Mouse (Mus musculus): ENCODE measurements around the gene Galnt15.

Gene Galnt15

DNA sequence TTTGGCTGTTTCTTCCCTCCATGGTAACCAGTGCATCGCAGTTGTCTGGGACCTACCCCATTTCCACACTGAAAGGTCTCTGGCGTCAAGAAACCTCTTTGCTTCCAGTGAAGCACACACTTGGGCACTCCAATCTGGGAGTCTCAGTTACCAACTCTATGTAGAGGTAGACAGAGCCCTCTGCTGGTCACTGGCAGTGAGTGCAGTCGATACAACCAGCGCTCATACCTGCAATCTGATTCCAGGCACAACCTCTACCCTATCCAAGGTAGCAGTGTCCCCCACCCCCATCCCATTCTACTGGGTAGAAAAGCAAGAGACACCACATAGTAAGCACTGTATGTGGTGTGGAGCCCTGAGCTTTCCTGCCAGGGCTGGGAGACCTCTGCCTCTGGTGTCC, 3.7 kb downstream of the Galnt15 start:
- peak in 1 of 2 experiments; percentile 56 for DNase-seq (ENCODE audit: low spot score in 2 of 2)

DNA sequence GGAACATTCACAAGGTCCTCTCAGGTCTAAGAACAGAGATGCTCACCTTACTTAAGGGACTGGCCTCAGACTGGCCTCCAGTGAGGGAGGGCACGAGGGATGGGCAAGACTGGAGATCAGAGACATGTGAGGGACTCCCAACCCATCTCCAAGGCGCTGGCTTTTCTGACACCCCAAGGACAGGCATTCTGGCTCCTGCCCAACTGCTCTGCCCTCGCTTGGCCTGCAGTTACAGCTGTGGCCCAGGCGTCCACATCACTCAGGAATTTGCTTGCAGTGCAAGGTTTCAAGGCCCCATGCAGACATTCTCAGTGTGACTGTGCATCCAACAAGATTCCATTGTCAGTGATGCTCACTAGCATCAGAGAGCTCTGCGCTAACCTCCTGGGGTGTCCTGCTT, 7.7 kb downstream of the Galnt15 start:
- DNase-seq (ENCODE audit: low spot score in 2 of 2) = no peak

DNA sequence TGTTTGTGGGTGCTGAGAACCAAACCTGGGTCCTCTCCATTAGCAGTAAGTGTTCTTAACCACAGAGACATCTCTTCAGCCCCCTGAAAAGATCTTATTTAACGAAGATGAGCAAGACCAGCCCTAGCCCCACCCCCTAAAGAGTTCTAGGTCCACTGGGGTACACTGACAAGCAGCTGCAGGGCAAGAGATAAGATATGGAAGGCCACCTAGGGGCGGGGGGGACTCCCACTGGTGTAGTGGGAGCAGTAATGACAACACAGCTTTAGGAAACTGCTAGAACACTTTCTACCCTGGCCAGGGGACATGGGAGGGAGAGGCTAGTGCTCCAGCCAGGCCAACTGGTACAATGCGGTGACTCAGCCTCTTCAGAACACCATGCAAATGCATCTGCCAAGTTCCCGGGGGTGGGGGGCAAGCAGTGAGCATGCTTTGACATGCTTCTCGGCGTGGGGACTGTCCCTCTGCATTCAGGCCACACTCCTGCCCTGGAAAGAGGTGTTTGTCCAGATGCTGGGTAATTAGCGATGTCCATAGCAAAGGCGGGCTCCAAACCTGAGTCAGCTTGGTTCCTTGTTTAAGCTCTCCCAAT, 9.0 kb downstream of the Galnt15 start:
- no peak for DNase-seq (ENCODE audit: low spot score in 2 of 2)

DNA sequence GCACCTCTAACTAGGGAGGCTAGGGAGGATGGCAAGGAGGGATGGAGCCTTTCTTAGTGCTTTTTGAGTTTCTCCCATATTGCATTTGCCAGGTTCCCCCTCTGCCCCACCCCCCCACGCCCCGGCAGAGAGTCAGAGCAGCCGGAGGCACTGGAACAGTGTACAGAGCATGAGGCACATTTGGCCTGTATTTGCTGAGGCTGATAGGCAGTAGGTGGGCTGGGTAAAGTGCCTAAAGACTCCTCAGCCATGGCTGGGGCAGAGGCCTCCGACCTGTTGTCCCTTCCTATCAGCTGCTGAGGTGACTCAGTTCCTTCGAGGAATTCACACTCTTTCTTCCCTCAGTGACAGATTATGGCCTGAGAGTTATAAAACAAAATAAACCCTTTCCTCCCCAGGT, 13.3 kb downstream of the Galnt15 start:
- no peak for DNase-seq (ENCODE audit: low spot score in 2 of 2)

DNA sequence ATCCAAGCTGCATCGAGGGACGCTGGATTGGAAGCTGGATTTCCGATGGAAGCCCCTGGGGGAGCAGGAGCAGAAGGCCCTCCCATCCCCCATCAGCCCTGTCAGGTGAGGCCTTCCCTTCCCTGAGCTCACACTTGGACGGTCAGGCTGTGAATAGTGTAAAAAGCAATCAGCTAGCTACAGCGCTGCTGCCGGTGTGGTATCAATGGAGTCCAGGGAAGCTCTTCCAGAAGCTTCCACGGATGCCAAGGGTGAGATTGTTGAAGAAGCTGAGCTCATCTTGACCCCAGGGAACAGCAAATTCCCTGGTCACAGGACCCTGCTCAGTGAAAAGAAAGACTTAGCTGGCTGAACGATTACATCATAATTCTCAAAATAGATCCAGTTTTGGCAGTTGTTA, 17.6 kb downstream of the Galnt15 start:
- DNase-seq (ENCODE audit: low spot score in 2 of 2) = no peak

DNA sequence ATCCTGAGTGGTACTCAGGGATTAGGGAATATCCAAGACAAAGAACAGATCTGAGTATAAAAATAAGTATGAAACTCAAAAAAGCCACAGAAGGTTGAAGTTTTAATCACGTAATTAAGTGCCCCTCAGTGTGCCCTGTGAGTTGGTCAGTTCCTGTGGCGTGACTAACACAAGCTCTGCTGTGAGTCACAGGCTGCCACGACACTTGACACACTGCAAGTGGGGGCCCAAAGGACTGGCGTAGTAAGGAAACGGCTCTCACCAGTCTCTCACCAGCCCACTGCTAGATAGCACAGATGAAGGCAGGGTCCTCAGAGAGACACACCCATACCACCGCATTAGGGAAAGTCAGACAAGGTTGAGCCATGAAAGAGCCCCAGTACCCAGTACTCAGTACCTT, 21.4 kb downstream of the Galnt15 start:
- DNase-seq (ENCODE audit: low spot score in 2 of 2) = no peak

DNA sequence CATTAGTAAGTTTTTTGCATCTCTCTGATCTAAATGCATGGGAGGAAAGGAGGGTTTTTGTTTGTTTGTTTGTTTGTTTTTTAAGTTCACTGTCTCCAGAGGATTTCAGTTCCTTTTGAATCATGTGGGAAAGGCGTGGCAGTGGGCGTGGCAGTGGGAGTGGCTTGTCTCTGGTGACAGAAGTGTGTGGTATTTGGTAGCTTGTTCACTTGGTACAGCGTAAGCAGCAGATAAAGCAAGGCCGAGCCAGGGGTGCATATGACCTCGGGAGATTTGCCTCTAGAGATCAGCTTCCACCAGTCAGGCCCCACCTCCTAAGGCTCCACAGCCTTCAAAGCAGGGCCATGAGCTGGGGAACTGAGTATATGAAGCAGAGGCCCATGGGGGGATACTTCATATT, 25.1 kb downstream of the Galnt15 start:
- no peak for DNase-seq (ENCODE audit: low spot score in 2 of 2)

DNA sequence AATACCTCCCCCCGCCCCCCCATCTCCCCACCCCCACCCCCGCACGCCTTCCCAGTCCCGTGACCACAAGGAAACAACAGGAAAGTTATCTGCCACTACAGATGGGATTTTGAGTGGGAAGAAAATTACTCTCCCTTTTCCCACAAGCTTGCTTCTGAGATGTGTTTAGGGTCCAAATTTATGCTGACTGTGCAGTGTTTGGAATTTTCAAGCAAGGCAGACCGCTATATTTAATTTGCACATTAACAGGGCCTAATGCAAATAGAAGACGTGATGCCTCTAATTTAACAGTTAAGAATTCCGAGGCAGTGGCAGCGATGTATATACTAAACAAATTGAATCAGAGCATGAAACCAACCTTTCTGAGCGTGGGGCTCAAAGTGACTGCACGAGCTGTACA, 26.0 kb downstream of the Galnt15 start:
- no peak for DNase-seq (ENCODE audit: low spot score in 2 of 2)

DNA sequence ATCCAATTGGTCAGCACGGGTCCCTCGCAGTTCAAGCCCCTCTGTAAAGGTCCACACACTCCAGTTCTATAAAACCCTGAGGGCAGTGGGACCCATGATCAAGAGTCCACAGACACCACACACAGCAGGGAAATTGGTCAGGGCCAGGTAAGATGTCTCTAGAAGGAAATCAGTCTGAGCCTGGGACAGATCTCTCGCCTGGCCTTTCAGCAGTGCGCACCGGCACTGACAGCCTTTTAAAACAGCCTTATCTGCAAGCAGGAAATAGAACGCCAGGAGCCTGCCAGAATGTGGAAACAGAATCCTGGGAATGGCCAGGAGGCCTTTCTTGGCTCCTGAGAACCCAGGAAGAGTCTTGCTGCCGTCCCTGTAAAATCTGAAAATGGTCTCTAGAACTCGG, 27.0 kb downstream of the Galnt15 start:
- no peak for DNase-seq (ENCODE audit: low spot score in 2 of 2)

DNA sequence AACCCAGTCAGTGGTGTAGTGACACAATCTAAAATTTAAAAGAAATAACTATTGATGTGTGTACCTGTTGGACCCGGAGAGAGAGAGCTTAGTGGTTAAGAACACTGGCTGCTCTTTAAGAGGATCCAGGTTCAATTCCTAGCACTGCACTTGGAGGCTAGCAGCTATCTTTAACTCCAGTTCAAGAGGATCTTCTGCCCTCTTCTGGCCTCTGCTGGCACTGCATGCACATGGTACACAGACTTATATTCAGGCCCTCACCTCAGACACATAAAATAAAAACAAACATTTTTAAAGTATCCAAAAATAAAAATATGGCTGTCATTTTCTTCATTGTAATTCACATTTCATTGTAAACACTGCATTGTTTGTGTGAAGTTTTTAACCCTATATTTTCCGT, 27.9 kb downstream of the Galnt15 start:
- no peak for DNase-seq (ENCODE audit: low spot score in 2 of 2)

DNA sequence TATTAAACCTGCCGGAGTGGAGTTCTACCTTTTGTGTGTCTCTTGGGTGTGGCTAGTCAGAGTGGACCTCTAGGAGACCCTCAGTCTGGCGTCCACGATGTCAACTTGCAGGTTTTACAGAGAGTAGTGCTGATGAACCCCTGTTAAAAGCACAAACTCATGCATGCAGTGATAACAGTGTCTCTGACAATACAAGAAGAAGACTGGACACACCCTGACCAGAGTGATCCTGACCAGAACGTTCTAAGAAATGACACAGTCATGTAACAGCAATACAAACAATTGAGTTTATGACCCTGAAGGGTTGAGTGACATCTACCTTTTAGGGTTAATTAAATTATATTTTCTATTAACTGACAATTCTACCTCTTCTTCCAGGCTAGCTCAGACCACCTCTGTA, 28.9 kb downstream of the Galnt15 start:
- DNase-seq (ENCODE audit: low spot score in 2 of 2) = no peak

DNA sequence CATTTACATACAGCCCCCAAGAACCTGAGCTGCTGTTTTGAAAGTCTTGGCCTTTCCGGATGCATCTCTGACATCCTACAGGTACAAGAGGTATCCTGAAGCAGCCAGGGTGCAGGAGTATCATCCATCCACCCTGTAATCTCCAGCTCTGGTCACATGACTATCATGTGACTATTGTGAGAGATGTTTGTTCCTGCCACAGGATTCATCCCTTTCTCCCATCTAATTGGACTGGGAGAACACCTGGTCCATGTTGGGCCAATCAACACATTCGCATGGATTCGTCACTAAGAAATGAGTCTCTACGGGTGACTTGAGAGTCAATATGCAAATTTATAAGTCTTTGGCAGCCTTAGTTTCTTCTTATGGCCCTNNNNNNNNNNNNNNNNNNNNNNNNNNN, 32.6 kb downstream of the Galnt15 start:
- no peak for DNase-seq (ENCODE audit: low spot score in 2 of 2)

DNA sequence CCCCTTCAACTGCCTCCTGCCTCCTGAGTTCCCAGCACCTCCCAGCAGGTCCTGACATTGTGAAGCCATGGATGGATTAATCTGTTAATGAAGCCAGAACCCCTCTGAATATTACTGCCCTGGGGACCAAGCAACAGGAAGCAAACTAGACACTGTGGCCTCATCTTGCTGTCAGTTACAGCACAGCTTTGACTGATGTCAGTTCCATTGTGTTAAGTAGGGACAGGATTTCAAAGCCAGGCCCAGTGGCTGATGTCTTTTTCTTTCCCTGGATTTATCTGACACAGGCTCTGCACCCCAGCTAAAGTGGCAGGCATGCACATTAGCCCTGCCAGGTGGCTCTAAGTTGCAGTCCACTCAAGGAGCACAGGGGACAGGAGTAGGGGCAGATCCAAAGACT, 44.0 kb downstream of the Galnt15 start:
- no peak for DNase-seq (ENCODE audit: low spot score in 2 of 2)

DNA sequence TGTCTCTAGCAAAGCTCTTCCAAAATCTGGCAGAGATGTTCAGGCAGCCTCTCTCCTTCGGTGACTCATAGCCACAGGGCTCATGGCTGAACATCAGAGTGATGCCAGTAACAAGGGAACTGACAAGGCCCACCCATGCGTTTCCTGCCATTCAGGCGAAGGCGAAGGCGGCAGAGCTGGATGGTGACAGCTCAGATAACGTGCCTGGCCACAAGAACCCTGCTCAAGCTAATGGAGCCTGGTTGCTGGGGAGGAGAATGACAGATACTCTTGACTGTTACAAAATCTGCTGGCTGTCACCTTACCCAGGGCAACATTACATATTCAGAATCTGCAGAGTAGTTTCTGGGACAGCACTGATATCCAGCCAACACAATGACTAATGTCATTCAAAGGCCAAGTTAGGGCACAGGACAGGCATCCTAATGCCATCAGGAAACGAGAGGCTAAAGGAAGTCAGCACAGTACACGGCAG, 44.5 kb downstream of the Galnt15 start:
- DNase-seq (ENCODE audit: low spot score in 2 of 2) = no peak

DNA sequence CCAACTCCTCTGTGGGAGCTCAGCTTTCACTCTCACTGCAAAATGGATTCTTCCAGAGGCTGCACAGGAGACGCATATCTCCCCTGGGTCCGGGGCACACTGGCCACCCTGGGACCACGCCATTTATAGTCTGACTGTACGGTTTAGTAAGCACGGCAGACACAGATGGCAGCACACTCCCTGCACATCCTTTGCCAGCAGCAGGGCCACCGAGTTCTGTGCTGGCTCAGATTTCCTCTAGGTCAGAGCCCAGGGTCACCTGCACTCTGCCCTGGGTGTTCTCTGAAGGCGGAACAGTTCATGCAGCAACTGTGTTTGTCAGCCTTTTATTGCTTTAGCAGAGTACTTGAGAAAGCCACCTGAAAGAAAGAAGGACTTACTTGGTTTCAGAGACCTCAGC, 45.1 kb downstream of the Galnt15 start:
- DNase-seq (ENCODE audit: low spot score in 2 of 2) = no peak

DNA sequence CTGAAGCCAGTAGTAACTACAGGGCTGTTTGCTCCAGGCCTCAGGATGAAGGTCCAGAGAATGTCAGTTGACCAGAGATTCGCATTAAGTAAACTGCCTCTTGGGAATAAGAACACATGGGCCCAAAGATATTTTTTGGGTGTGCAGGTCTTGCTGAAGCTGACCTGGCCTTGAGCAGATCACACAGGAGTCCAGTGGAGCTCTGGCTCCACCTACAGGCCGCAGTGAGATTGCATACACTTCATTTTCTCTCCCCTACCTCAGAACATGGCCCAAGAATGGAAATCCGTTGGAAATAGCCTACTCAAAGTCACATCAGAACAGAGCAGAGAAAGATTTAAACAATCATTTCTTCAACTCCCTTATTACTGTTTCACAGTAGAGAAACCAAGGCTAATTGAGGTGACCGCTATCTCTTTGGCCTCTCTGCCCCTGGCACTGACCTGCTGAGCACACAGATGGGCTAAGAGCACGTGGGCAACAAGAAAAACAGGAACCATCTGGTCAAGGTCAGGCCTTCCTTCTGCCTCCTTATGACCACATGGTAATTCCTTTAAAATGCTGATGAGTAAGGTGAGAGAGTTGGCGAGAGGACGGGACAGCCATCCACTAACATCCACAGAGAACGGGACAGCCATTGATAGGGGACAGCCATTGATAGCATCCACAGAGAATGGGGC, 48.2 kb downstream of the Galnt15 start:
- peak; percentile 31 to 53 for DNase-seq (ENCODE audit: low spot score in 2 of 2)

DNA sequence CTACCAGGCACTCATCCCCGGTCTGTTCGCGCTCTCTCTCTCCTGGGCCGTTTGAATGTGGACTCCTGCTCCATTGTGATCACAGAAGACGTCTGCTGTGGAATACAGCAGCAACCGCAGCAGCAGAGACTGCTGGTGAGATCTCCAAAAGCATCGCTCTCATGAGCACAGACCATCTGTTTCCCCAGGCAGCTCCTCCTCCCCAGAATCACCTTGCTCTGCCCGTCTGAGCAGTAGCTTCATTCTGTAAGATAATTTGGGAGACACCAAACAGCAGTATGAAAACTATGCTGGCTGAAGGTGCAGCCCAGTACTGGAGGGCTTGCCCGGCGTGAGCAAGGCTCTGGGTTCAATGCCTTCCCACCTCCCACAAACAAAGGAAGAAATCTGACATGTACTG, 52.2 kb downstream of the Galnt15 start:
- DNase-seq (ENCODE audit: low spot score in 2 of 2) = no peak

DNA sequence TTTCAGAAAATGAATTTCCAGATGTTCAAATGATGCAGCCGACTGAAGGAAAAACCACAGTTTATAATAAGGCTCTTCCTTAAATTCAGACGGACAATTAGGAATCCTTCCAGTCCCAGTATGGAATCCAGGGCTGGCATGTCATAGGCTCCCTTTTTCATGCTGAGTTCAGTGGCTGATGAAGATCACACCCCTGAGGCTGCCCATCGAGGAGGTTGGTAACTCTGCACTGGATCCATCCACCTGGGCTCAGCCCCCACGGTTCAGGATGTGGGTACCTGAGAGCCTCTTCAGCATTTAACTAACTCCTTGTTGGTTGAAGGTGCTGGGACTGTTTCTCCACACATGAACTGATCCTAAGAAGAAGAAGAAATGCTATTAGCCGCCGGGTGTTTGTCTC, 54.1 kb downstream of the Galnt15 start:
- DNase-seq (ENCODE audit: low spot score in 2 of 2) = no peak

DNA sequence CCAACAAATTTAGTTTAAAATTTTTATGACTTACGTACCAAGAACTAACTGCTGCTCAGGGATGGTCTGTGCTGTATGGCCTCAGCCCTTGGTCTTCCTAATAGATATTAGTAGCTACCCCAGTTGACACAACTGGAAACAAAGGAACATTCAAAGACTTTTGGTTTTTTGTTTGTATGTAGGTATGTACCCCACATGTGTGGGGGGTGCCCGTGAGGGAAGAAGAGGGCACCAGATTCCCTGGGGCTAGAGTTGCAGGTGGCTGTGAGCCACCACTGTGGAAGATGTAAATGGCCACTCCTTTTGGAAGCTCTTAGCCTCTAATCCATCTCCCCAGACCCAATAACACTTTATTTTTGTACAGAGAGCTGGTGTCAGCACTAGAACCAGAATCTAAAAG, 54.7 kb downstream of the Galnt15 start:
- no peak for DNase-seq (ENCODE audit: low spot score in 2 of 2)

DNA sequence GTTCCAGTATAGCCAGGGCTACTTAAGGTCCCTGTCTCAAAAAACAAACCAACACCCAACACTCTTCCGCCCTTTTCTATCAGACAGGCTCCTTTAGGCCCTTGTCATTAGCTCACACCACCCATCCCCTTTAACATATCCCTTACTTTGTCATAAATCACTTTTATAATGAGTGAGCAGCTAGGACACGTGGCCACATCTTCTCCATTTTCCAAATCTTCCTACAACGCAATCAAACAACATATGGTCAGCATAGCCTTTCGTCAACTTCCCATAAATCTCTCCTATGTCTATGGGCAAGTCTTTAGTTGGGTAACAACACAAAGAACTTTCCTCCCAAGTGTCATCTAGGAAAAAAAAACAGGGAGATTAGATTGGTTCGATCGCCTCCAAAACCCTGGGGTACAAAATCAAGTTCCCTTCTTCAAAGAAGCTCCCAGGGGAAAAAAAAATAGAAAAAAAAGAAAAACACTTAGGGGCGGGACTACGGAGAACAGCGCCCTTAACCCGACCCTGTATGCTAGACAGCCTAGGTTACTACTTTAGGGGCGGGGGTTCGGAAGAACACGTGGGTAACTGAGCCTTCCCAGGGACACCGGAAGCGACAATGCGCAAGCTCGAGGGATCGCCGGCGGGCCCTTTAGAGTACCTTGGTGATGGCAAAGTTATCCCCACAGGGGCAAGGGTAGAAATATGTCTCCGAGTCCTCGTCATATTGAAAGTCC, 56.1 kb downstream of the Galnt15 start, which contains the start of gene Oxnad1:
Oxnad1 (plus strand) TSS at position 614 of the 725 bp plus-strand sequence.
- no peak for DNase-seq (ENCODE audit: low spot score in 2 of 2)

DNA sequence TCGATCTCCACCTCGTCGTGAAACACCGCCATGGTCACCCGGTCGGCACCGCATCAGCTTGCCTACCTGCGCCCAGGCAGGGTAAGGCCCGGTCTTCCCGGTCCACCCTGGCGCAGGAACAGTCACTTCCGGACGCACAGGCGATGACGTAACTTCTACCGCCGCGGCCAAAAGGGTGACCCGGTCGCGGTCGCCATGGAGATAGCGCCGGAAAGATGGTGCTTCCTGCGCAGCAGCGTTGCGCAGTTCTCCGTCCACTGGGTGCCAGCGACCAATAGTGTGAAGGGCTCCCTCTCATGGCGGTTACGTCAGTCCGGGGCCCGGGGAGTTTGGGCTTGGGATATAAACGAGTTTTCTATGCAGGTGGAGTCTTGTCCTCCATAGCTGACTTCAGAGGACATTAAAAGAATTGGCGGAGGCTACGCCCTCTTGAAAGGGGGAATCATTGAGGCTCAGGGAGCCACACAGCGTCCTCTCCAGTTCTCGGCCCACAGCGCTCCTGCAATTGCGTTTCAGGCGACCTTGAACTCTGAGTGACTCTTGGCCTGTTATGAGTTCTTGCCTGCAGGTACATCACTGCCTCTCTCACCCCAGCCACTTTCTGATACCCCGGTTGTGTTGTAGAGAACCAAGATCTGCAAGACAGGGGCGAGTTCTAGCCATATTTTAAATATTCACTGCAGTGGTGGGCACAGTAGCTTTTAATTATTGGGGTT, 56.9 kb downstream of the Galnt15 start, which contains the start of gene Dph3:
Dph3 (minus strand) TSS at position 244 of the 716 bp plus-strand sequence.
- peak; percentile 99 for DNase-seq (ENCODE audit: low spot score in 2 of 2)

DNA sequence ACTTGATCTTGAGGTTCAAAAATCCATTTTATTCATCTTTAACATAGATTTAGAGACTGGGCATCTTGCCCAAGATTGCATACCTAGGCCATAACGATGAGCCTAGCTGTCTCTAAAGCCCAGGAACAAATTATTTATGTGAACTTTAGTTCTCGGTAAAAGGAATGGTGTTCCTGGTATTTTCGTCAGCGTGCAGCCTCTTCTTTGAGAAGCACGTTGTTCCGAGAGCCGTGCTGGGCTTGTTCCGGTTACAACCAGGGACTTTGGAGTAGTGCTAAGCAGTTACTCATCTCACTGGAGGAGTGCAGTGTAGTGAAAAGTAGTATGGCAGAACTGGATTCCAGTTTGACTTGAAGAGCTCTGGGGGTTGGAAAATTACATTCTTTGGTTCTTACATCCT, 57.4 kb downstream of the Galnt15 start:
- no peak for DNase-seq (ENCODE audit: low spot score in 2 of 2)
